Mouse (Mus musculus) testis, postnatal 10 days (tissue): ENCODE measurements around the gene Rorc.

Source experiments
- DNase-seq: peaks from one replicate; pipeline ENCODE4 v3.0.0; 2021; ENCODE audit warnings: low spot score

Gene Rorc

GRCm38 (mm10) chr3:94372641-94373040 is at the start of gene Rorc:
TSS of gene Rorc (plus strand) at chr3:94372794.
- DNase-seq, result no peak

GRCm38 (mm10) chr3:94328681-94329080 is 43.9 kb upstream of the Rorc start:
- DNase-seq, result no peak

GRCm38 (mm10) chr3:94334442-94334841 is 38.2 kb upstream of the Rorc start:
- DNase-seq, result no peak

- DNase-seq, result no peak
Measured at GRCm38 (mm10) chr3:94338522-94338921, 34.1 kb upstream of the Rorc start.

GRCm38 (mm10) chr3:94341959-94342422 is 30.6 kb upstream of the Rorc start, which contains the start of gene Them5:
TSS of gene Them5 (plus strand) at chr3:94342099.
- peak; percentile 51 for DNase-seq

- no peak for DNase-seq
Measured at GRCm38 (mm10) chr3:94342552-94342951, 30.0 kb upstream of the Rorc start.

GRCm38 (mm10) chr3:94344182-94344581 is 28.4 kb upstream of the Rorc start:
- no peak for DNase-seq

GRCm38 (mm10) chr3:94344897-94345296 is 27.7 kb upstream of the Rorc start:
- no peak for DNase-seq

- DNase-seq, result no peak
Measured at GRCm38 (mm10) chr3:94348146-94348545, 24.4 kb upstream of the Rorc start.

- DNase-seq, result no peak
Measured at GRCm38 (mm10) chr3:94360812-94361211, 11.8 kb upstream of the Rorc start.

- no peak for DNase-seq
Measured at GRCm38 (mm10) chr3:94362138-94362537, 10.5 kb upstream of the Rorc start, which contains the start of gene C2cd4d. TSS of gene C2cd4d (plus strand) at chr3:94362438.

- peak; percentile 70 for DNase-seq
Measured at GRCm38 (mm10) chr3:94363291-94364153, 9.1 kb upstream of the Rorc start.

- no peak for DNase-seq
Measured at GRCm38 (mm10) chr3:94364154-94364526, 8.5 kb upstream of the Rorc start.

- DNase-seq, result peak; percentile 78
Measured at GRCm38 (mm10) chr3:94366761-94367160, 5.8 kb upstream of the Rorc start.

GRCm38 (mm10) chr3:94367511-94367910 is 5.1 kb upstream of the Rorc start:
- DNase-seq, result no peak

- DNase-seq, result no peak
Measured at GRCm38 (mm10) chr3:94368631-94369030, 4.0 kb upstream of the Rorc start.

- DNase-seq, result peak; percentile 64
Measured at GRCm38 (mm10) chr3:94369709-94370108, 2.9 kb upstream of the Rorc start.

- DNase-seq, result peak; percentile 91
Measured at GRCm38 (mm10) chr3:94371637-94372036, 957 bp upstream of the Rorc start.

GRCm38 (mm10) chr3:94372038-94372437 is 556 bp upstream of the Rorc start:
- DNase-seq, result no peak

- DNase-seq, result no peak
Measured at GRCm38 (mm10) chr3:94373090-94373489, 496 bp downstream of the Rorc start.

GRCm38 (mm10) chr3:94373597-94374011 is 1.0 kb downstream of the Rorc start:
- DNase-seq, result peak; percentile 76

GRCm38 (mm10) chr3:94374636-94375035 is 2.0 kb downstream of the Rorc start:
- no peak for DNase-seq

- no peak for DNase-seq
Measured at GRCm38 (mm10) chr3:94375146-94375545, 2.6 kb downstream of the Rorc start.

- DNase-seq, result no peak
Measured at GRCm38 (mm10) chr3:94375861-94376260, 3.3 kb downstream of the Rorc start.
